Mouse (Mus musculus): ENCODE results near the gene Atad5. TPM values are rescaled to one million over a fixed set of nuclear protein-coding genes. Genes with fewer than 3 reads are reported as not detected.

Gene Atad5
- polyA plus RNA-seq, 1 experiment from 2014 or later = 8.2 TPM

GRCm38 (mm10) chr11:80164224-80164623 is 75.0 kb downstream of the Atad5 start:
- no peak for ATAC-seq

DNA sequence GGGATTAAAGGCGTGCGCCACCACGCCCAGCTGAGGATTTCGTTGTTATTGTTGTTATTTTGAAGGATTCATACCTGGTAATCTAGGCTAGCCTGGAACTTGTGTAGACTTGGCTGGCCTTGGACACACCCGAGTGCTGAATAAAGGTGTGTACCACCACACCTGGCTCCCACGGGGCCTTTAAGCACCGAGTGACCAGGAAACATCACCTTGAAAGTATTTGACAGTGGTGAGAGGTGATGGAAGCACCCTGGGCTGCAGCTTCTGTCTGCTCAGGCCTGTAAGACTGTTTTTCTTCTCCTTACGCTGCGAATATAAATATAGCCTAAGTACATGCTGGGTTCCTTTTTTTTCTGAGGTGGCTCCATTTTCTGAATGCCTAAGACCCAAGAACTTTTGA is 78.9 kb downstream of the Atad5 start:
- ATAC-seq = no peak
- Histone ChIP-seq H3K4me2 (ENCODE audit: low read length) (no peak overlapping the region), H3K4me3 (replicated peaks; ENCODE audit: low read length) (no peak overlapping the region), H3K36me3 (ENCODE audit: control insufficient read depth, insufficient read depth) (no peaks in the 10 kb centered on the region), H3K9me3 (ENCODE audit: control insufficient read depth, low read length) (no peaks in the 10 kb centered on the region), H3K9ac (replicated peaks; ENCODE audit: low read depth, low read length) (no peak overlapping the region), H3K27ac (ENCODE audit: low read length) (no peak overlapping the region), H3K27me3 (replicated peaks; ENCODE audit: control insufficient read depth, insufficient read depth, low read length) (no peaks in the 10 kb centered on the region), H3K4me1 (replicated peaks; ENCODE audit: control insufficient read depth, insufficient read depth, low read length) (no peaks in the 10 kb centered on the region)
- WGBS = 91% methylated on average over 9 of the region's 9 CpGs

More at GRCm38 (mm10) chr11:80164224-80164623, 75.0 kb downstream of the Atad5 start:
- WGBS = 46% methylated on average over 2 of the region's 2 CpGs
- Histone ChIP-seq H3K4me2 (ENCODE audit: low read length) (no peak overlapping the region), H3K4me1 (replicated peaks; ENCODE audit: control insufficient read depth, insufficient read depth, low read length) (no peaks in the 10 kb centered on the region), H3K27ac (ENCODE audit: low read length) (no peak overlapping the region), H3K9ac (replicated peaks; ENCODE audit: low read depth, low read length) (no peak overlapping the region), H3K27me3 (replicated peaks; ENCODE audit: control insufficient read depth, insufficient read depth, low read length) (no peaks in the 10 kb centered on the region), H3K4me3 (replicated peaks; ENCODE audit: low read length) (no peak overlapping the region), H3K36me3 (ENCODE audit: control insufficient read depth, insufficient read depth) (no peaks in the 10 kb centered on the region), H3K9me3 (ENCODE audit: control insufficient read depth, low read length) (no peaks in the 10 kb centered on the region)

DNA sequence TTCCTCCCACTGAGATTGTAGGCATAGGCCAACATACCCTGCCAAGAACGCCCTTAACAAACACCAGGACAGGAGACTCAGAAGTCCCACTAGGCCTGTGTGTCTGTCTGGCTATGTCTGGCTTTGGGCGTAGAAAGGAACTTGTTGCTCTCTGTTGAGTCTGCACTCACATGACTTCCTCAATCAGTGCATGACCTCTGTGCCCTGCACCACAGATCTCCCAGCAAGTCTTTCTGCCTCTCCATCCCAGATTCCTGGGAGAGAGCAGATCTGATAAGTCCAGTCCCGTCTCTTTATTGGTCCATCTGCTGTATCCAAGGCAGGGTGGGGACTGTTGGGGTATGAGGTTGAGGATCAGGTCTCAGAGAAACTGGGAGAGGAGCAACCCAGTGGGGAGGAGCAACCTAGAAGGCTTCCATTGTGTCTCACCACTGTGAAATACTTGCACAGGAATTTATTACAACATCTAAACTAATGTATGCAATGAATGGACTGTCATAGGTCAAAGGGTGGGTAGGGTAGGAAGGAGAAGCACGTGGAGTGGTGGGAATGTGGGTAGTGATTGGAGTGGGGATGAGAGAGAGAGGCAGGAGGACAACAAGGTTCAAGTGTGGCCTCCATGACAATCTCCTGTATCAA is 79.5 kb downstream of the Atad5 start:
- Histone ChIP-seq H3K9ac (replicated peaks; ENCODE audit: low read depth, low read length) (no peak overlapping the region), H3K27me3 (replicated peaks; ENCODE audit: control insufficient read depth, insufficient read depth, low read length) (no peaks in the 10 kb centered on the region), H3K4me3 (replicated peaks; ENCODE audit: low read length) (no peak overlapping the region), H3K4me2 (ENCODE audit: low read length) (no peak overlapping the region), H3K9me3 (ENCODE audit: control insufficient read depth, low read length) (no peaks in the 10 kb centered on the region), H3K36me3 (ENCODE audit: control insufficient read depth, insufficient read depth) (no peaks in the 10 kb centered on the region), H3K27ac (ENCODE audit: low read length) (no peak overlapping the region), H3K4me1 (replicated peaks; ENCODE audit: control insufficient read depth, insufficient read depth, low read length) (no peaks in the 10 kb centered on the region)
- WGBS = 88% methylated on average over 4 of the region's 4 CpGs
- ATAC-seq = no peak

- WGBS = 93% methylated on average over 3 of the region's 3 CpGs
- no peak overlapping the region for H3K27ac ChIP-seq (ENCODE audit: low read length)
- no peaks in the 10 kb centered on the region for H3K4me1 ChIP-seq (replicated peaks; ENCODE audit: control insufficient read depth, insufficient read depth, low read length)
- no peak for ATAC-seq
- H3K36me3 ChIP-seq (ENCODE audit: control insufficient read depth, insufficient read depth) = no peaks in the 10 kb centered on the region
- no peak overlapping the region for H3K4me2 ChIP-seq (ENCODE audit: low read length)
- no peak overlapping the region for H3K9ac ChIP-seq (replicated peaks; ENCODE audit: low read depth, low read length)
- no peak overlapping the region for H3K4me3 ChIP-seq (replicated peaks; ENCODE audit: low read length)
- no peaks in the 10 kb centered on the region for H3K27me3 ChIP-seq (replicated peaks; ENCODE audit: control insufficient read depth, insufficient read depth, low read length)
- no peaks in the 10 kb centered on the region for H3K9me3 ChIP-seq (ENCODE audit: control insufficient read depth, low read length)
Measured at GRCm38 (mm10) chr11:80169629-80170028, 80.4 kb downstream of the Atad5 start.

DNA sequence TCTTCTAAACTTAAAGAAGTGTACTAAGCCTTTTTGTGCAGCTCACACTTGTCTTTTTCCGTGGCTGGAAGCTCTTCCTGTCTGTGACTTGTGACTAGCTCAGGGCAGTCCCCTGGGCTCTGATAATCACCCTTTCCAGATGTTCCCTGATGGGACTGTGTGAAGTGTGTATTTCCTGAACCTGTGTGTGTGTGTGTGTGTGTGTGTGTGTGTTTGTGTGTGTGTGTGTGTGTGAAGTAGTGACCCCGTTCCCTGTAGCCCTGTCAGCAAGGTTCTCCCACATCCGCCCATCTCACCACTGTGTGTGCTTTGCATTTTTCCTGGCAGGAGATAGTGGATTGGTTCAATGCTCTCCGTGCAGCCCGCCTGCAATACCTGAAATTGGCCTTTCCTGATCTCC is 81.2 kb downstream of the Atad5 start:
- Histone ChIP-seq H3K4me1 (replicated peaks; ENCODE audit: control insufficient read depth, insufficient read depth, low read length) (no peaks in the 10 kb centered on the region), H3K4me2 (ENCODE audit: low read length) (no peak overlapping the region), H3K27ac (ENCODE audit: low read length) (no peak overlapping the region), H3K27me3 (replicated peaks; ENCODE audit: control insufficient read depth, insufficient read depth, low read length) (no peaks in the 10 kb centered on the region), H3K9ac (replicated peaks; ENCODE audit: low read depth, low read length) (no peak overlapping the region), H3K4me3 (replicated peaks; ENCODE audit: low read length) (no peak overlapping the region), H3K9me3 (ENCODE audit: control insufficient read depth, low read length) (no peaks in the 10 kb centered on the region), H3K36me3 (ENCODE audit: control insufficient read depth, insufficient read depth) (no peaks in the 10 kb centered on the region)
- 75% methylated on average over 5 of the region's 5 CpGs for WGBS
- no peak for ATAC-seq

GRCm38 (mm10) chr11:80171884-80172283 is 82.7 kb downstream of the Atad5 start:
- Histone ChIP-seq H3K27me3 (replicated peaks; ENCODE audit: control insufficient read depth, insufficient read depth, low read length) (no peaks in the 10 kb centered on the region; the same call in 1 of the 2 replicates), H3K9me3 (ENCODE audit: control insufficient read depth, low read length) (no peaks in the 10 kb centered on the region), H3K4me3 (replicated peaks; ENCODE audit: low read length) (no peak overlapping the region), H3K36me3 (ENCODE audit: control insufficient read depth, insufficient read depth) (no peaks in the 10 kb centered on the region), H3K4me2 (ENCODE audit: low read length) (no peak overlapping the region), H3K9ac (replicated peaks; ENCODE audit: low read depth, low read length) (no peak overlapping the region), H3K4me1 (replicated peaks; ENCODE audit: control insufficient read depth, insufficient read depth, low read length) (no peaks in the 10 kb centered on the region), H3K27ac (ENCODE audit: low read length) (no peak overlapping the region)
- no peak for ATAC-seq
- WGBS = 73% methylated on average over 4 of the region's 4 CpGs

DNA sequence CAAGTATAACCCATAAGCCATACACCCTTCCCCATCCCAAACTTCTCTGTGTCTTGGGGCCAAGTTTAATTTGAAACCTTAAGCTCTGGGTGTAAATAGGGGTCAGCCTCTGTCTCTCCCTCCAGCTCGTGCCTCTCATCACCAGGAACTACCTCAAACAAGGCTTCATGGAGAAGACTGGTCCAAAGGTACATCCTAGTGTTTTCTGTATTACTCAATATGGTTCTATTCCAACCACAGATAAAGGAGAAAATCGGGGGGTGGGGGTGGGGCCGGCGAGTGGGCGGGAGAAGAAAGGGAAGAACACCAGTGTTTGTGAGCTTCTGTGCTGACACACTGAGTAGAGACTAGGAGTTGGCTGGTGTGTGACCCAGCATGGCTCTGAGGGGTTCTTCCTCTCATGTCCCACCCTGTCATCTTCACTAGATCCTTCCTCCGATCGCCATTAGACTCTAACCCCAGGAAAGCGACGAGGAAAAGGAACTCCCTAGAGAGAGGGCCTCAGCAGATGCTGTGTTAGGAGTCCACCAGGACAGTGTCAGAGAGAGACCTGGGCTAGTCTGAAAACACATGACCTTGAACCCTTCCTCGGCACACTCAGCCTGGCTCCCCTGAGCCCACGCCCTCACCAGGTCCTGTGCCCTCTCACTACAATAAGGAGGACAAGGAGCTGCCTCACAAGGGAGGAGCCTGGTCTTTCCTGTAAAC is 84.9 kb downstream of the Atad5 start:
- H3K27me3 ChIP-seq (replicated peaks; ENCODE audit: control insufficient read depth, insufficient read depth, low read length) = no peaks in the 10 kb centered on the region; the same call in 1 of the 2 replicates
- whole genome bisulfite sequencing = 78% methylated on average over 11 of the region's 11 CpGs
- H3K27ac ChIP-seq (ENCODE audit: low read length) = no peak overlapping the region
- H3K4me1 ChIP-seq (replicated peaks; ENCODE audit: control insufficient read depth, insufficient read depth, low read length) = no peaks in the 10 kb centered on the region
- no peak overlapping the region for H3K4me2 ChIP-seq (ENCODE audit: low read length)
- no peak for ATAC-seq
- H3K4me3 ChIP-seq (replicated peaks; ENCODE audit: low read length) = no peak overlapping the region
- H3K36me3 ChIP-seq (ENCODE audit: control insufficient read depth, insufficient read depth) = no peaks in the 10 kb centered on the region
- H3K9me3 ChIP-seq (ENCODE audit: control insufficient read depth, low read length) = no peaks in the 10 kb centered on the region
- H3K9ac ChIP-seq (replicated peaks; ENCODE audit: low read depth, low read length) = no peak overlapping the region

GRCm38 (mm10) chr11:80176911-80177895 is 88.0 kb downstream of the Atad5 start:
- Histone ChIP-seq H3K9me3 (ENCODE audit: control insufficient read depth, low read length) (no peaks in the 10 kb centered on the region), H3K36me3 (ENCODE audit: control insufficient read depth, insufficient read depth) (no peaks in the 10 kb centered on the region), H3K4me2 (ENCODE audit: low read length) (no peak overlapping the region), H3K4me3 (replicated peaks; ENCODE audit: low read length) (no peak overlapping the region), H3K27ac (ENCODE audit: low read length) (no peak overlapping the region), H3K4me1 (replicated peaks; ENCODE audit: control insufficient read depth, insufficient read depth, low read length) (no peaks in the 10 kb centered on the region), H3K27me3 (replicated peaks; ENCODE audit: control insufficient read depth, insufficient read depth, low read length) (no peaks in the 10 kb centered on the region; the same call in 1 of the 2 replicates), H3K9ac (replicated peaks; ENCODE audit: low read depth, low read length) (no peak overlapping the region)
- 76% methylated on average over 11 of the region's 11 CpGs for WGBS
- no peak for ATAC-seq

DNA sequence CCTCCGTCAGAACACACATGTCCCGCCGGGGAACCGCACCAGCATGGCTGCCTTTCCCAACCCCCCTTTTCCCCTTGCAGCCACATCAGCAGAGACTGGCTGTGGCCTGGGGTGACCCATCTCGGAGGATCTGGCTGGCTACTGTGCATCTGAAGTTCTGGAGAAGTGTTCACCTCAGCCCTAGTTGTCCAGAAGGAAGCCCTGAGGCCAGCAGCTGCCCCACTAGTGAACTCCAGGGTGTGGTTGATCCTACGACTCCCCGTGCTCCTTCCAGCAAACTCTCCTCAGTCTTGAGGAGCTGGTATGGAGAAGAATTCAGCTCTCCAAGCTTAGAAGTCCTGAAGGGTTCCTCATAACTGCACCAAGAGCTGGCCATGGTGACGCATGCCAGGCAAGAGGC is 89.1 kb downstream of the Atad5 start:
- no peak for ATAC-seq
- H3K4me2 ChIP-seq (ENCODE audit: low read length) = no peak overlapping the region
- no peaks in the 10 kb centered on the region for H3K9me3 ChIP-seq (ENCODE audit: control insufficient read depth, low read length)
- H3K27ac ChIP-seq (ENCODE audit: low read length) = no peak overlapping the region
- H3K4me1 ChIP-seq (replicated peaks; ENCODE audit: control insufficient read depth, insufficient read depth, low read length) = no peaks in the 10 kb centered on the region
- H3K36me3 ChIP-seq (ENCODE audit: control insufficient read depth, insufficient read depth) = no peaks in the 10 kb centered on the region
- H3K27me3 ChIP-seq (replicated peaks; ENCODE audit: control insufficient read depth, insufficient read depth, low read length) = no peaks in the 10 kb centered on the region; the same call in 1 of the 2 replicates
- 87% methylated on average over 8 of the region's 8 CpGs for WGBS
- H3K9ac ChIP-seq (replicated peaks; ENCODE audit: low read depth, low read length) = no peak overlapping the region
- H3K4me3 ChIP-seq (replicated peaks; ENCODE audit: low read length) = no peak overlapping the region
